Mouse (Mus musculus): ENCODE results near the gene Slc22a21. TPM values are rescaled to one million over a fixed set of nuclear protein-coding genes. Genes with fewer than 3 reads are reported as not detected.
A peak's percentile ranks its signal among the peaks of the same experiment; 100 is the strongest.
"Not testable (repeated sequence)": the region's sequence is repeated elsewhere in the genome, so short reads cannot be mapped to it uniquely, and the experiment has no call there.

The Slc22a21 gene
- polyA plus RNA-seq, 1 experiment from 2014 or later = 2.1 TPM

DNA sequence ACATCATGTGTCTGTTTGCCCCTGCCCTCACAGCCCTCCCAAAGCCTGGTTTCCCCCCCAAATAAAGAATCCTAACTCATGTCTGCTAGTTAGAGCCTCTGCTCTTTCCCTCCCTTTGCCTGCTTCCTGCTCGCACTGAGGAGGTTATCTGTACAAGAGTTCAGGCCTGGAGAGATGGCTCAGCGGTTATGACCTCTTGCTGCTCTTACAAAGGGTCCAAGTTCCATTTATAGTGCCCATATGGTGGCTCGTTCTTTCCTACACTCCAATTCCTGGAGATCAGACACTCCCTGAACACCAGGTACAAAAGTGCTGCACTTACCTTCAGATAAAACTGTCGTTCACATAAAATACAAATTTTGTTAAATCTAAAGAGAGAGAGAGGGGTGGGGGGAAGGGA lies 7.9 kb upstream of the Slc22a21 start:
- 86% methylated on average over 4 of the region's 4 CpGs for WGBS
- Histone ChIP-seq H3K36me3 (replicated peaks) (no peaks in the 10 kb centered on the region), H3K27ac (no peak overlapping the region), H3K27me3 (replicated peaks) (no peaks in the 10 kb centered on the region), H3K4me1 (no peaks in the 10 kb centered on the region), H3K4me2 (no peak overlapping the region), H3K4me3 (no peak overlapping the region), H3K9me3 (no peaks in the 10 kb centered on the region), H3K9ac (no peak overlapping the region)
- ATAC-seq (replicated peaks) = no peak

DNA sequence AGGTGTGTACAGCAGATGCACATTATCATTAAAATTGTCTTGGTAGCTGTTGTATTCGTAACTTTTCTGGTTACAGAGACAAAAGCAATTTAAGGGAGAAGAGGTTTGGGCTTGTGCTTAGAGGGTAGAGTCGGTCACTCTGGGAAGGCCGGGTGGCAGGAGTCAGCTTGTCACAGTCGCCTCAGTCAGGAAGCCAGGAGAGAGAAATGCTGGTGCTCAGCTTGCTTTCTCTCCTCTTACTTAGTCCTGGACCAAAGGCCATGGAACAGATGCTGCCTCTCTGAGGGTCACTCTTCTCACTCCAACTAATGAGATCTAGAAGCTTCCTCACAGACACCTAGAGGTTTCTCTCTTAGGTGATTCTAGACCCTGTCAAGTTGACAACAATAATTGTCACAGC lies 1.3 kb upstream of the Slc22a21 start:
- no peak for ATAC-seq (replicated peaks)
- Histone ChIP-seq H3K4me1 (peaks cover 7% of the 10 kb centered on the region), H3K27me3 (replicated peaks) (0 out of 2 replicates have a peak, but pooled peaks cover 3% of the 10 kb centered on the region), H3K4me3 (no peak overlapping the region), H3K9ac (no peak overlapping the region), H3K4me2 (no peak overlapping the region), H3K27ac (no peak overlapping the region), H3K9me3 (no peaks in the 10 kb centered on the region), H3K36me3 (replicated peaks) (no peaks in the 10 kb centered on the region)
- WGBS = 87% methylated on average over 4 of the region's 4 CpGs

DNA sequence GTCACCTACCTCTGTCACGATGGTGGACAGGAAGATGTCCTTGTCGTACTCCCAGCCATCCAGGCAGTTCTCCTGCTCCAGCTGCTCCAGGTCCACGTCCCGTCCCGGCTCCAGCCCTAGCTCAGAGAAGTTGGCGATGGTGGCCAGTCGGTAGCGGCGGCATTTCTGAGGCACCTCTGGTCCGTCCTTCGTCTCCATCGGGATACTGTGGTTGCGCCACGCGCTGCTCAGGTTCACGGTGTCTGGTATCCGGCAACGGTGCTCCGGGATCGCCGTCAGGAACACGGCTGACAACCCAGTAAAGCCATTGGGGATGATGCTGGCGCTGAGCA lies 710 bp downstream of the Slc22a21 start:
- ATAC-seq (replicated peaks); H3K27ac ChIP-seq; H3K36me3 ChIP-seq (replicated peaks); H3K9me3 ChIP-seq; H3K4me1 ChIP-seq; H3K27me3 ChIP-seq (replicated peaks): not testable (repeated sequence)
- under 1% methylated on average over 23 of the region's 23 CpGs for WGBS
- H3K9ac ChIP-seq = peak overlapping the region; percentile 44
- H3K4me3 ChIP-seq = peak overlapping the region; percentile 47
- H3K4me2 ChIP-seq = peak overlapping the region; percentile 80

GRCm38 (mm10) chr11:53977672-53978071 lies 2.5 kb downstream of the Slc22a21 start:
- no peak overlapping the region for H3K9ac ChIP-seq
- 78% methylated on average over 3 of the region's 3 CpGs for WGBS

GRCm38 (mm10) chr11:53975559-53975958 lies 4.6 kb downstream of the Slc22a21 start:
- Histone ChIP-seq H3K36me3 (replicated peaks) (no peaks in the 10 kb centered on the region), H3K27me3 (replicated peaks) (0 out of 2 replicates have a peak, but pooled peaks cover 3% of the 10 kb centered on the region), H3K9me3 (no peaks in the 10 kb centered on the region), H3K4me1 (peaks cover 7% of the 10 kb centered on the region), H3K9ac (no peak overlapping the region), H3K27ac (no peak overlapping the region), H3K4me2 (no peak overlapping the region), H3K4me3 (no peak overlapping the region)
- no peak for ATAC-seq (replicated peaks)

More at GRCm38 (mm10) chr11:53977672-53978071, 2.5 kb downstream of the Slc22a21 start:
- Histone ChIP-seq H3K9me3 (no peaks in the 10 kb centered on the region), H3K27ac (no peak overlapping the region), H3K36me3 (replicated peaks) (no peaks in the 10 kb centered on the region), H3K27me3 (replicated peaks) (0 out of 2 replicates have a peak, but pooled peaks cover 3% of the 10 kb centered on the region), H3K4me2 (no peak overlapping the region), H3K4me1 (peaks cover 7% of the 10 kb centered on the region), H3K4me3 (no peak overlapping the region)
- ATAC-seq (replicated peaks) = no peak

- WGBS = 50% methylated on average over 3 of the region's 3 CpGs
- no peak for ATAC-seq (replicated peaks)
Observed at GRCm38 (mm10) chr11:53958984-53959383, 21.1 kb downstream of the Slc22a21 start.

GRCm38 (mm10) chr11:53958176-53958575 lies 22.0 kb downstream of the Slc22a21 start:
- H3K27me3 ChIP-seq (replicated peaks); ATAC-seq (replicated peaks); H3K36me3 ChIP-seq (replicated peaks); H3K9ac ChIP-seq; H3K4me3 ChIP-seq; H3K4me2 ChIP-seq; H3K27ac ChIP-seq; H3K4me1 ChIP-seq; H3K9me3 ChIP-seq: not testable (repeated sequence)
- 37% methylated on average over 4 of the region's 4 CpGs for WGBS

More at GRCm38 (mm10) chr11:53958984-53959383, 21.1 kb downstream of the Slc22a21 start:
- Histone ChIP-seq H3K4me3 (no peak overlapping the region), H3K4me2 (no peak overlapping the region), H3K9ac (no peak overlapping the region), H3K27me3 (replicated peaks) (no peaks in the 10 kb centered on the region), H3K36me3 (replicated peaks) (no peaks in the 10 kb centered on the region), H3K9me3 (no peaks in the 10 kb centered on the region), H3K27ac (no peak overlapping the region), H3K4me1 (no peaks in the 10 kb centered on the region)

GRCm38 (mm10) chr11:53956636-53957035 lies 23.5 kb downstream of the Slc22a21 start:
- no peak for ATAC-seq (replicated peaks)
- H3K36me3 ChIP-seq (replicated peaks) = no peaks in the 10 kb centered on the region
- no peaks in the 10 kb centered on the region for H3K27me3 ChIP-seq (replicated peaks)
- H3K4me1 ChIP-seq = no peaks in the 10 kb centered on the region
- no peak overlapping the region for H3K4me2 ChIP-seq
- no peak overlapping the region for H3K9ac ChIP-seq
- no peak overlapping the region for H3K27ac ChIP-seq
- no peak overlapping the region for H3K4me3 ChIP-seq
- no peaks in the 10 kb centered on the region for H3K9me3 ChIP-seq
- 83% methylated on average over 1 of the region's 1 CpGs for WGBS

DNA sequence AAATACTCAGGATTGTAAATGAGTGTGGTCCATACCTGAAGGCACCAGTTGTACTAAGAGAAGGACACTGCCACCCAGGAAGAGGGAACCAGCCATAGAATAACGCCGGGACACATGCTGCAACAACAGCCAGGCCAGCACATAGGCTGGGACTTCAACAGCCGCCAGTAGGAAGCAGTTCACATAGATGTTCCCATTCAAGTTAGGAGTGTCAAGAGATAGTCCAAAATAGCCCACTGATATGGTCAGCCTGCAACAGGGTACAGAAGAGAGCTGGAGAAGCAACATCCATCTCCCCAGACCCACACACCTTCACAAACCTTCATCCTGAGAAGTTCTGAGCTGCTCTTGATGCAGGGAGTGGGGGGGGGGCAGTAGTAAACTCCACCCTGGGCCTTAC lies 25.5 kb downstream of the Slc22a21 start:
- ATAC-seq (replicated peaks) = no peak
- WGBS = 93% methylated on average over 3 of the region's 3 CpGs
- H3K27ac ChIP-seq = no peak overlapping the region
- H3K4me3 ChIP-seq = no peak overlapping the region
- no peak overlapping the region for H3K4me2 ChIP-seq
- H3K9ac ChIP-seq = no peak overlapping the region
- H3K9me3 ChIP-seq = no peaks in the 10 kb centered on the region
- no peaks in the 10 kb centered on the region for H3K27me3 ChIP-seq (replicated peaks)
- no peaks in the 10 kb centered on the region for H3K4me1 ChIP-seq
- no peaks in the 10 kb centered on the region for H3K36me3 ChIP-seq (replicated peaks)

GRCm38 (mm10) chr11:53950133-53950532 lies 30.0 kb downstream of the Slc22a21 start:
- not testable (repeated sequence) for H3K4me3 ChIP-seq; H3K4me2 ChIP-seq; H3K27me3 ChIP-seq (replicated peaks); H3K9me3 ChIP-seq; ATAC-seq (replicated peaks); H3K27ac ChIP-seq; H3K4me1 ChIP-seq; H3K9ac ChIP-seq; H3K36me3 ChIP-seq (replicated peaks)
- WGBS = no CpG with 5 or more reads among the region's 3 CpGs

DNA sequence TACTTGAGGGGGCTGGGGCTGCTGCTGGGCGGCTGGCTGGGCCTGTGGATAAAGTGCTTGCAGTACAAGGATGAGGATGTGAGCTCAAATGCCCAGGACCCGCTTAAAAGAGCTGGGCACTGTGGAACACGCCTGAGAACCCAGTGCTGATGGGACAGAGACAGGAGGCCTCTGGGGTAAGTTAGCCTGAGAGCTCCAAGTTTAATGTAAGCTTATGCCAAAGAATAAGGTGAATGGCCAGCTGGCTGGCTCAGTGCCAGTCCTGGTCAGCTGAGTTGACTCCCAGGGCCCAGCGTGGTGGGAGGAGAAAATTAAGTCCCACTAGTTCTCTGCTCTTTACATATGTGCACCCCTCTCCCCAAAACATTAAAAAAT lies 48.2 kb downstream of the Slc22a21 start:
- H3K36me3 ChIP-seq (replicated peaks); ATAC-seq (replicated peaks); H3K9me3 ChIP-seq; H3K4me2 ChIP-seq; H3K27ac ChIP-seq; H3K27me3 ChIP-seq (replicated peaks); H3K9ac ChIP-seq; H3K4me1 ChIP-seq; H3K4me3 ChIP-seq: not testable (repeated sequence)
- WGBS = 61% methylated on average over 4 of the region's 4 CpGs

- H3K9ac ChIP-seq = no peak overlapping the region
- no peak overlapping the region for H3K4me3 ChIP-seq
- WGBS = 33% methylated on average over 17 of the region's 17 CpGs
- H3K4me2 ChIP-seq = no peak overlapping the region
- no peaks in the 10 kb centered on the region for H3K4me1 ChIP-seq
- ATAC-seq (replicated peaks) = no peak
- no peaks in the 10 kb centered on the region for H3K9me3 ChIP-seq
- H3K27ac ChIP-seq = no peak overlapping the region
- H3K36me3 ChIP-seq (replicated peaks) = no peaks in the 10 kb centered on the region
- no peaks in the 10 kb centered on the region for H3K27me3 ChIP-seq (replicated peaks)
Observed at GRCm38 (mm10) chr11:53931091-53931943, 48.8 kb downstream of the Slc22a21 start.

GRCm38 (mm10) chr11:53929741-53930140 lies 50.4 kb downstream of the Slc22a21 start:
- Histone ChIP-seq H3K9ac (no peak overlapping the region), H3K4me1 (no peaks in the 10 kb centered on the region), H3K9me3 (no peaks in the 10 kb centered on the region), H3K36me3 (replicated peaks) (no peaks in the 10 kb centered on the region), H3K27ac (no peak overlapping the region), H3K27me3 (replicated peaks) (no peaks in the 10 kb centered on the region), H3K4me2 (no peak overlapping the region), H3K4me3 (no peak overlapping the region)
- ATAC-seq (replicated peaks) = no peak
- 68% methylated on average over 3 of the region's 3 CpGs for WGBS

Measured in midbrain, embryonic 15.5 days (tissue).